Mouse (Mus musculus) midbrain, embryonic 11.5 days (tissue): ENCODE data around the gene Becn1. TPM values are rescaled to one million over a fixed set of nuclear protein-coding genes. Genes with fewer than 3 reads are reported as not detected.

ENCODE experiments used
- ATAC-seq: fragments of 200-750 bp; cut with Nextera tagmentation; 2 replicates; pipeline ENCODE4 v1.8.0; 2017; ENCODE audit warnings: moderate TSS enrichment, moderate library complexity; ENCODE audit not compliant: low FRiP score
- DNase-seq: peaks from one replicate; pipeline ENCODE4 v3.0.0; 2015; ENCODE audit warnings: low spot score; ENCODE audit errors: missing footprints
- H3K27ac ChIP-seq: fragments of 300-500 bp; sonication (generic); 2 replicates; pipeline ENCODE4 v1.5.1; 2014; ENCODE audit warnings: low read depth, low read length
- H3K27me3 ChIP-seq: fragments of 300-500 bp; sonication (generic); 2 replicates; pipeline ENCODE4 v1.6.1; 2014; ENCODE audit warnings: mild to moderate bottlenecking, low read length, moderate library complexity, mixed read lengths; ENCODE audit not compliant: control insufficient read depth, insufficient read depth
- H3K36me3 ChIP-seq: fragments of 300-500 bp; sonication (generic); 2 replicates; pipeline ENCODE4 v1.6.1; 2014; ENCODE audit warnings: mild to moderate bottlenecking, low read length, moderate library complexity, mixed read lengths; ENCODE audit not compliant: control insufficient read depth, insufficient read depth
- H3K4me1 ChIP-seq: fragments of 300-500 bp; sonication (generic); 2 replicates; pipeline ENCODE4 v1.6.1; 2014; ENCODE audit warnings: low read length; ENCODE audit not compliant: control insufficient read depth, insufficient read depth
- H3K4me2 ChIP-seq: fragments of 300-500 bp; sonication (generic); 2 replicates; pipeline ENCODE4 v1.6.1; 2014; ENCODE audit warnings: mild to moderate bottlenecking, moderate library complexity
- H3K4me3 ChIP-seq: fragments of 300-500 bp; sonication (generic); 2 replicates; pipeline ENCODE4 v1.5.1; 2014; ENCODE audit warnings: low read depth, low read length
- H3K9ac ChIP-seq: fragments of 300-500 bp; sonication (generic); 2 replicates; pipeline ENCODE4 v1.6.1; 2014; ENCODE audit warnings: low read length
- H3K9me3 ChIP-seq: fragments of 300-500 bp; sonication (generic); 2 replicates; pipeline ENCODE4 v1.6.1; 2016; ENCODE audit warnings: low read length; ENCODE audit not compliant: control insufficient read depth
- WGBS: fragments of 180-500 bp; shearing (Covaris S2); extraction: QIAGEN DNeasy Blood & Tissue Kit; methylation state at CpG from one replicate; pipeline ENCODE4 v1.1.7; 2014; 5-methylcytosine and 5-hydroxymethylcytosine counted together
- polyA plus RNA-seq: library from polyadenylated mRNA; unstranded; fragments of >200 nt; fragmentation: Nextera tagmentation; extraction: Ambion mirVana; gene quantifications from 2 replicates; pipeline ENCODE4 v1.2.1, GENCODE M21; 2014

Becn1 gene
- polyA plus RNA-seq, 1 experiment from 2014 or later = 163 TPM

DNA sequence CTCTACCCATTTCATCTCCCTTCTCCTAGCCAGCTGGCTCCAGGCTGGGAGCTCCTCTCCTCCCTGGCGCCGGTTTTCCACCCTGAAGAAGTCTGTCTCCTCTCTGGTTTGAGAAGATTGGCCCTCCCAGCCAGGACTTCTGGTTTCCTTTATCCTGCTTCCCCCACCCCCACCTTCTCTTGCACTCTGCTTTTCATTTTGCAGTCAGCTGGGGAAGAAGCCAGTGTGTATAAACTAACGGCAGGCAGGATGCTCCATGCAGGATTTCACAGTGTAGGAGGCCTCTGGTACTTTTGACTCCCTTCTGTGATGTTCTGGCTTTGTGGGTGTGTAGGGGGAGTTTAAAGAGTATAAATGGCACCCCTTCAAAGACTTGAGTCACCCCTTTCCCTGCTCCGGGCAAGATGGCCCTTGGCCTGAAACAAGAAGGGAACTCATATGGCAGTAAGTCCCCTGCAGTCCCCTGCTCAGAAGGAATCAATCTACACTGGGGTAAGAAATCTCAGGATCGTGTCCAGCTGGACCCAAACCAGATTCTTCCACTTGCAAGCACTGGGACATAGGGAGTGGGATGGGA is 63.9 kb downstream of the Becn1 start:
- H3K4me1 ChIP-seq = no peaks in the 10 kb centered on the region
- H3K4me2 ChIP-seq = no peak overlapping the region
- H3K9me3 ChIP-seq = no peaks in the 10 kb centered on the region
- WGBS = 60% methylated on average over 5 of the region's 5 CpGs
- H3K9ac ChIP-seq = no peak overlapping the region
- H3K4me3 ChIP-seq = no peak overlapping the region
- H3K27me3 ChIP-seq = no peaks in the 10 kb centered on the region
- no peak overlapping the region for H3K27ac ChIP-seq
- DNase-seq (no peak), ATAC-seq (no peak)
- no peaks in the 10 kb centered on the region for H3K36me3 ChIP-seq

DNA sequence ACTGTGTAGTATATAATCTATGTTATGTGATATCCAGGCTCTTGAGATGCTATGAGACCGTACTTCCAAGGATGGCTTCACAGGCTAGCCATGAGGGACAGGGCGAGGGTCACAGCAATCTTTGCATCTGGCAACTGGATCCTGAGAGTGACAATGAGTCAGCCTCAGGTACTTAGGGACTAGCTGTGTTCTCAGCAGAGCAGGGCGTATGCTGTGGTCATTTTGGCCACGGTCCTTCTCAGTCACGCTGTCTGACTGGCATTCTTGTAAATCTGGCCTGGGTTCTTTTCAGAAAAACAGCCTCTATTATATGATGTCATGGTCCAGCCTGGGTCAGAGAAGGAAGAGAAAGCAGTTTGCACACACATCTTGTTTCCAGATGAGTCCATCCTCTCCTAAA is 65.3 kb downstream of the Becn1 start:
- H3K27ac ChIP-seq = no peak overlapping the region
- DNase-seq (no peak), ATAC-seq (no peak)
- WGBS = 98% methylated on average over 5 of the region's 5 CpGs
- H3K9ac ChIP-seq = no peak overlapping the region
- no peaks in the 10 kb centered on the region; the same call in 1 of the 2 replicates for H3K4me1 ChIP-seq
- no peaks in the 10 kb centered on the region for H3K9me3 ChIP-seq
- no peak overlapping the region for H3K4me2 ChIP-seq
- H3K36me3 ChIP-seq = no peaks in the 10 kb centered on the region
- no peak overlapping the region for H3K4me3 ChIP-seq
- no peaks in the 10 kb centered on the region for H3K27me3 ChIP-seq

Other genes with a start within 250 kb of the Becn1 start
- 6.0 and 6.9 TPM in 2 replicates for gene Naglu, start 232.3 kb downstream of the Becn1 start, polyA plus RNA-seq
- gene Hsd17b1, start 223.9 kb downstream of the Becn1 start, polyA plus RNA-seq = 0.10 TPM in 1 of 2 replicates, not detected in the other
- gene Coasy, start 219.7 kb downstream of the Becn1 start, polyA plus RNA-seq = 53.2 and 53.3 TPM in 2 replicates
- 38.0 and 47.0 TPM in 2 replicates for gene Mlx, start 215.0 kb downstream of the Becn1 start, polyA plus RNA-seq
- gene Psmc3ip, start 206.8 kb downstream of the Becn1 start, polyA plus RNA-seq = 57.0 and 64.8 TPM in 2 replicates
- 11.0 and 11.4 TPM in 2 replicates for gene Retreg3, start 182.4 kb downstream of the Becn1 start, polyA plus RNA-seq
- 96.3 and 108 TPM in 2 replicates for gene Tubg1, start 182.3 kb downstream of the Becn1 start, polyA plus RNA-seq
- gene Tubg2, start 146.4 kb downstream of the Becn1 start, polyA plus RNA-seq = 3.4 and 5.1 TPM in 2 replicates
- gene Cntnap1, start 131.8 kb downstream of the Becn1 start, polyA plus RNA-seq = 0.30 and 0.32 TPM in 2 replicates
- gene Plekhh3, start 130.9 kb downstream of the Becn1 start, polyA plus RNA-seq = 5.8 and 7.2 TPM in 2 replicates
- gene Ccr10, start 126.8 kb downstream of the Becn1 start, polyA plus RNA-seq = not detected in 2 replicates
- 10.4 and 10.6 TPM in 2 replicates for gene Ezh1, start 75.8 kb downstream of the Becn1 start, polyA plus RNA-seq
- 65.6 and 73.4 TPM in 2 replicates for gene Ramp2, start 56.3 kb downstream of the Becn1 start, polyA plus RNA-seq
- 122 and 130 TPM in 2 replicates for gene Vps25, start 48.6 kb downstream of the Becn1 start, polyA plus RNA-seq
- gene Wnk4, start 41.7 kb downstream of the Becn1 start, polyA plus RNA-seq = 4.8 and 5.2 TPM in 2 replicates
- gene Cntd1, start 23.3 kb downstream of the Becn1 start, polyA plus RNA-seq = 1.4 and 1.7 TPM in 2 replicates
- gene Coa3, start 23.2 kb downstream of the Becn1 start, polyA plus RNA-seq = 213 and 220 TPM in 2 replicates
- 146 and 154 TPM in 2 replicates for gene Psme3, start 13.9 kb upstream of the Becn1 start, polyA plus RNA-seq
- gene Aoc2, start 22.8 kb upstream of the Becn1 start, polyA plus RNA-seq = 1.3 and 1.4 TPM in 2 replicates
- gene Aoc3, start 28.3 kb upstream of the Becn1 start, polyA plus RNA-seq = not detected in 2 replicates
- not detected in 2 replicates for gene G6pc, start 65.3 kb upstream of the Becn1 start, polyA plus RNA-seq
- 83.0 and 91.1 TPM in 2 replicates for gene Aarsd1, start 115.3 kb upstream of the Becn1 start, polyA plus RNA-seq
- 7.6 and 9.9 TPM in 2 replicates for gene Gm27029, start 122.5 kb upstream of the Becn1 start, polyA plus RNA-seq
- 12.6 and 15.0 TPM in 2 replicates for gene Rundc1, start 122.8 kb upstream of the Becn1 start, polyA plus RNA-seq
- gene Ptges3l, start 123.0 kb upstream of the Becn1 start, polyA plus RNA-seq = 1.7 and 2.4 TPM in 2 replicates
- 385 and 399 TPM in 2 replicates for gene Rpl27, start 140.0 kb upstream of the Becn1 start, polyA plus RNA-seq
- 2.7 and 4.1 TPM in 2 replicates for gene Ifi35, start 146.1 kb upstream of the Becn1 start, polyA plus RNA-seq
- gene Rnd2, start 162.7 kb upstream of the Becn1 start, polyA plus RNA-seq = 35.5 and 37.5 TPM in 2 replicates
- 43.5 and 47.6 TPM in 2 replicates for gene Vat1, start 163.9 kb upstream of the Becn1 start, polyA plus RNA-seq
- gene Brca1, start 249.7 kb upstream of the Becn1 start, polyA plus RNA-seq = 24.5 and 24.8 TPM in 2 replicates
- 91.0 and 93.8 TPM in 2 replicates for gene Nbr1, start 249.9 kb upstream of the Becn1 start, polyA plus RNA-seq